Mouse (Mus musculus) kidney, postnatal 4 days (tissue): ENCODE measurements around the gene Tlcd2.
"Not testable (repeated sequence)": the region's sequence is repeated elsewhere in the genome, so short reads cannot be mapped to it uniquely, and the experiment has no call there.

Source experiments
- DNase-seq, 2 experiments: peaks; one replicate each; pipeline ENCODE4 v3.0.0; 2021; ENCODE audit warnings: mixed read lengths in 2 of 2

Tlcd2 gene

GRCm38 (mm10) chr11:75450304-75450908 is 11.1 kb upstream of the Tlcd2 start:
- DNase-seq = no peak

- DNase-seq = no peak
Observed at GRCm38 (mm10) chr11:75450936-75451335, 10.6 kb upstream of the Tlcd2 start.

GRCm38 (mm10) chr11:75452081-75452480 is 9.4 kb upstream of the Tlcd2 start:
- no peak for DNase-seq

- DNase-seq = no peak
Observed at GRCm38 (mm10) chr11:75452812-75453557, 8.5 kb upstream of the Tlcd2 start.

GRCm38 (mm10) chr11:75453991-75454930 is 7.3 kb upstream of the Tlcd2 start, which contains the start of gene Wdr81:
TSS of gene Wdr81 (minus strand) at chr11:75454717.
- DNase-seq = peak; percentile 90 to 94

GRCm38 (mm10) chr11:75455041-75455736 is 6.3 kb upstream of the Tlcd2 start:
- no peak for DNase-seq

- not testable (repeated sequence) for DNase-seq
Observed at GRCm38 (mm10) chr11:75455971-75456370, 5.5 kb upstream of the Tlcd2 start.

- DNase-seq = no peak
Observed at GRCm38 (mm10) chr11:75456440-75456871, 5.1 kb upstream of the Tlcd2 start.

- DNase-seq = peak in 1 of 2 experiments; percentile 51
Observed at GRCm38 (mm10) chr11:75458169-75458568, 3.3 kb upstream of the Tlcd2 start.

- no peak for DNase-seq
Observed at GRCm38 (mm10) chr11:75458628-75459041, 2.9 kb upstream of the Tlcd2 start.

GRCm38 (mm10) chr11:75459141-75459711 is 2.3 kb upstream of the Tlcd2 start:
- peak in 1 of 2 experiments; percentile 29 for DNase-seq

- no peak for DNase-seq
Observed at GRCm38 (mm10) chr11:75459751-75460102, 1.8 kb upstream of the Tlcd2 start.

GRCm38 (mm10) chr11:75460103-75460843 is 1.2 kb upstream of the Tlcd2 start:
- peak; percentile 90 to 93 for DNase-seq

- DNase-seq = no peak
Observed at GRCm38 (mm10) chr11:75461743-75462252, 283 bp downstream of the Tlcd2 start.

- DNase-seq = peak; percentile 70 to 82
Observed at GRCm38 (mm10) chr11:75462253-75462783, 803 bp downstream of the Tlcd2 start.

GRCm38 (mm10) chr11:75462865-75463336 is 1.4 kb downstream of the Tlcd2 start:
- peak; percentile 96 to 97 for DNase-seq

GRCm38 (mm10) chr11:75463624-75464023 is 2.1 kb downstream of the Tlcd2 start:
- DNase-seq = no peak

- DNase-seq = no peak
Observed at GRCm38 (mm10) chr11:75464417-75464816, 2.9 kb downstream of the Tlcd2 start.

GRCm38 (mm10) chr11:75465051-75465450 is 3.5 kb downstream of the Tlcd2 start:
- DNase-seq = no peak

GRCm38 (mm10) chr11:75466731-75467505 is 5.4 kb downstream of the Tlcd2 start:
- DNase-seq = no peak
